Mouse (Mus musculus) G1E (cell line): ENCODE measurements around the gene Gnaq. TPM values are rescaled to one million over a fixed set of nuclear protein-coding genes. Genes with fewer than 3 reads are reported as not detected.

Experiments used
- ATAC-seq: 2 replicates; pipeline ENCODE4 v1.8.0; 2016; ENCODE audit warnings: mild to moderate bottlenecking; ENCODE audit not compliant: insufficient number of reproducible peaks, poor library complexity, low FRiP score, severe bottlenecking; ENCODE audit errors: extremely low read depth
- DNase-seq: peaks from one replicate; pipeline ENCODE4 v3.0.0; 2012; ENCODE audit warnings: low spot score
- H3K27me3 ChIP-seq: 2 replicates; pipeline ENCODE4 v1.6.1; 2012; ENCODE audit warnings: mild to moderate bottlenecking, low read length, inconsistent platforms; ENCODE audit not compliant: insufficient read depth
- H3K36me3 ChIP-seq: replicated peaks from 2 replicates; pipeline ENCODE3; 2012; ENCODE audit warnings: mild to moderate bottlenecking, inconsistent platforms
- H3K4me1 ChIP-seq: 2 replicates; pipeline ENCODE4 v1.6.1; 2012; ENCODE audit warnings: low read depth, low read length, inconsistent platforms, mixed read lengths; ENCODE audit not compliant: insufficient read depth
- H3K4me3 ChIP-seq: 2 replicates; pipeline ENCODE4 v1.5.1; 2012; ENCODE audit warnings: low read depth, mild to moderate bottlenecking, inconsistent platforms, low read length, moderate library complexity, mixed read lengths
- H3K9me3 ChIP-seq: replicated peaks from 2 replicates; pipeline ENCODE4 v1.6.1; 2012; ENCODE audit warnings: inconsistent platforms
- CTCF ChIP-seq: IDR thresholded peaks from 2 replicates; pipeline ENCODE4 v1.5.1; 2012; ENCODE audit warnings: low read depth, low read length, inconsistent platforms, mixed read lengths
- GATA1 ChIP-seq: IDR thresholded peaks from 2 replicates; pipeline ENCODE4 v1.6.1; 2012; ENCODE audit warnings: borderline replicate concordance, low read length, inconsistent platforms, mixed read lengths
- GATA2 ChIP-seq: IDR thresholded peaks from 2 replicates; pipeline ENCODE4 v1.6.1; 2012; ENCODE audit warnings: low read depth, low read length, inconsistent platforms, borderline replicate concordance
- POLR2AphosphoS5 ChIP-seq: IDR thresholded peaks from 2 replicates; pipeline ENCODE4 v1.6.1; 2012; ENCODE audit warnings: low read depth, low read length, inconsistent platforms; ENCODE audit not compliant: insufficient replicate concordance
- TAL1 ChIP-seq: conservative IDR thresholded peaks from 2 replicates; pipeline ENCODE4 v1.6.1; 2012; ENCODE audit warnings: low read depth, low read length, inconsistent platforms, mixed read lengths
- polyA plus RNA-seq: library from polyadenylated mRNA; stranded (reverse); fragments of >175 nt; gene quantifications from 2 replicates; pipeline ENCODE4 v1.2.3, GENCODE M21; 2012
- total RNA-seq, 2 experiments: library from RNA; stranded (forward) in 1 of 2; stranded (reverse) in 1 of 2; fragments of 200-1000 nt in 1 of 2; fragments of >200 nt in 1 of 2; fragmentation: Nextera tagmentation in 1 of 2; gene quantifications; 2 replicates each; pipeline ENCODE4 v1.2.3; 2014 to 2017

Gnaq gene
- total and polyA plus RNA-seq, 3 experiments = 0.93 TPM; not detected in 2

- Histone ChIP-seq H3K27me3 (peaks cover 2% of the 10 kb centered on the region), H3K4me1 (no peaks in the 10 kb centered on the region), H3K9me3 (no peaks in the 10 kb centered on the region), H3K4me3 (no peak overlapping the region), H3K36me3 (no peaks in the 10 kb centered on the region)
- ATAC-seq (no peak), DNase-seq (no peak)
- no peak for TF ChIP-seq POLR2AphosphoS5
- TF ChIP-seq GATA2 = no peak
- TF ChIP-seq CTCF = no peak
- no peak for TF ChIP-seq GATA1
- TF ChIP-seq TAL1 = no peak
Observed at GRCm38 (mm10) chr19:16215430-16216016, 82.9 kb downstream of the Gnaq start.

- Histone ChIP-seq H3K9me3 (no peaks in the 10 kb centered on the region), H3K4me1 (no peaks in the 10 kb centered on the region), H3K36me3 (no peaks in the 10 kb centered on the region), H3K27me3 (peaks cover 2% of the 10 kb centered on the region; the same call in 1 of the 2 replicates), H3K4me3 (no peak overlapping the region)
- ATAC-seq (no peak), DNase-seq (no peak)
- TF ChIP-seq GATA2 (no peak), CTCF (no peak), POLR2AphosphoS5 (no peak), GATA1 (no peak), TAL1 (no peak)
Observed at GRCm38 (mm10) chr19:16219978-16220377, 87.3 kb downstream of the Gnaq start.

- no peaks in the 10 kb centered on the region for H3K4me1 ChIP-seq
- H3K27me3 ChIP-seq = peaks cover 2% of the 10 kb centered on the region; the same call in 1 of the 2 replicates
- no peak for ATAC-seq
- H3K9me3 ChIP-seq = no peaks in the 10 kb centered on the region
- no peak overlapping the region for H3K4me3 ChIP-seq
- TF ChIP-seq POLR2AphosphoS5 (no peak), TAL1 (no peak), CTCF (no peak), GATA2 (no peak), GATA1 (no peak)
- no peaks in the 10 kb centered on the region for H3K36me3 ChIP-seq
- no peak for DNase-seq
Observed at GRCm38 (mm10) chr19:16222526-16222925, 89.9 kb downstream of the Gnaq start.

DNA sequence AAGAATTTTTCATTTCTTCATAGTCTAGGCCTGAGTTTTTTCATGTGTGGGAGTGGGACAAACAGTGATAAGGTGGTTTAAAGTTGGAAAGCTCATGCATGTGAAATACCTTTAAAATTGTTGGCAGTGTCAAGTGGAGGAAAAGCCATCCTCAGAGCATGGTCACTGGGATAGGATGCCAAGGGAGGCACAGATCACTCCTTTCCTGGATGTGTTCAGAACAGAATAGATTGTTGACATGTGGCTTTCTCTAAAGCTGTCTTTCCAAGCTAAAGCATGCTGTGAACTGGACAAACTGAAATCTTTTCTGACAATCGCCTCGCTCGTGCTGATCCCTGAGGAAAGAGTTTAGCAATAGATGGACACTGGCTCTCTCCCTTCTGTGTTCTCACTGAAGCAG is 90.5 kb downstream of the Gnaq start:
- no peaks in the 10 kb centered on the region for H3K4me1 ChIP-seq
- TF ChIP-seq TAL1 (no peak), GATA1 (no peak), GATA2 (no peak), POLR2AphosphoS5 (no peak), CTCF (no peak)

GRCm38 (mm10) chr19:16224831-16225230 is 92.2 kb downstream of the Gnaq start:
- no peaks in the 10 kb centered on the region; the same call in 1 of the 2 replicates for H3K27me3 ChIP-seq
- H3K4me3 ChIP-seq = no peak overlapping the region
- DNase-seq = no peak
- H3K9me3 ChIP-seq = no peaks in the 10 kb centered on the region
- H3K4me1 ChIP-seq = no peaks in the 10 kb centered on the region
- ATAC-seq = no peak
- H3K36me3 ChIP-seq = no peaks in the 10 kb centered on the region
- TF ChIP-seq TAL1 = no peak
- no peak for TF ChIP-seq CTCF
- no peak for TF ChIP-seq GATA2
- TF ChIP-seq GATA1 = no peak
- no peak for TF ChIP-seq POLR2AphosphoS5

More for the DNA sequence above, 90.5 kb downstream of the Gnaq start:
- H3K9me3 ChIP-seq = no peaks in the 10 kb centered on the region
- no peak overlapping the region for H3K4me3 ChIP-seq
- ATAC-seq = no peak
- H3K27me3 ChIP-seq = peaks cover 2% of the 10 kb centered on the region; the same call in 1 of the 2 replicates
- no peaks in the 10 kb centered on the region for H3K36me3 ChIP-seq
- no peak for DNase-seq

DNA sequence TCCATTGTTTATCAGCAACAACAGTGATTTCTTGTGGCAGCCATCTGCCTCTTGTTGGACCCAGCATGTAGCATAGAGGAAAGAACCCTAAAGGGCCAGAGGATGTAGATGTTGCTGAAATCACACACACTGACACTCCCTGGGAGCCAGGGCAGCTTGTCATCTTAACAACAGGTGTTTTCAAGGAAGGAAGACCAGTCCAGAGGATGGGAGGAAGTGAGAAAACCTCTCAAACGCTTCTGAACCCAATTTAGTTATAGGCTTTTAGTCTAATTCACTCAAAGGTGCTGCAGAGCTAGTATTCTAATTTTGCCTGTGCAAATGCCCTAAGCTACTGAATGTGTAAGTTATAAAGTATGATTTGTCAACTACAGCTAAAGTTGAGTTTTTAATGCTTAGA is 99.0 kb downstream of the Gnaq start:
- Histone ChIP-seq H3K27me3 (no peaks in the 10 kb centered on the region; the same call in 1 of the 2 replicates), H3K4me3 (no peak overlapping the region), H3K4me1 (no peaks in the 10 kb centered on the region), H3K9me3 (no peaks in the 10 kb centered on the region), H3K36me3 (no peaks in the 10 kb centered on the region)
- no peak for ATAC-seq
- no peak for DNase-seq
- TF ChIP-seq TAL1 = no peak
- TF ChIP-seq GATA2 = no peak
- TF ChIP-seq GATA1 = no peak
- no peak for TF ChIP-seq CTCF
- TF ChIP-seq POLR2AphosphoS5 = no peak
